Mouse (Mus musculus) cerebellum, postnatal 4 days (tissue): ENCODE measurements at regions not wholly inside any gene's neighbourhood (a gene's known extent, or its start where the extent isn't known, plus 50 kb on each side); places are given as distances from the start of the nearest gene placed in this dataset.
A peak's percentile ranks its signal among the peaks of the same experiment; 100 is the strongest.

Experiments used
- DNase-seq, 2 experiments: peaks; one replicate each; pipeline ENCODE4 v3.0.0; 2022; ENCODE audit warnings: low spot score in 2 of 2, mixed read lengths in 1 of 2

GRCm38 (mm10) chr12:10062006-10062514 lies 307.7 kb upstream of the Nt5c1b start:
- DNase-seq = no peak

- DNase-seq = no peak
Observed at GRCm38 (mm10) chr12:10078341-10078740, 291.4 kb upstream of the Nt5c1b start.

- no peak for DNase-seq
Observed at GRCm38 (mm10) chr12:10079482-10079881, 290.3 kb upstream of the Nt5c1b start.

- no peak for DNase-seq
Observed at GRCm38 (mm10) chr12:10112874-10113453, 256.8 kb upstream of the Nt5c1b start.

- DNase-seq = no peak
Observed at GRCm38 (mm10) chr12:10122102-10122501, 247.7 kb upstream of the Nt5c1b start.

GRCm38 (mm10) chr12:10127995-10128573 lies 241.7 kb upstream of the Nt5c1b start:
- DNase-seq = no peak

GRCm38 (mm10) chr12:10134141-10134540 lies 235.6 kb upstream of the Nt5c1b start:
- no peak for DNase-seq

- no peak for DNase-seq
Observed at GRCm38 (mm10) chr12:10135915-10136314, 233.9 kb upstream of the Nt5c1b start.

- DNase-seq = no peak
Observed at GRCm38 (mm10) chr12:10140131-10140530, 229.6 kb upstream of the Nt5c1b start.

- DNase-seq = no peak
Observed at GRCm38 (mm10) chr12:10160837-10161236, 208.9 kb upstream of the Nt5c1b start.

GRCm38 (mm10) chr12:10168042-10168441 lies 201.7 kb upstream of the Nt5c1b start:
- DNase-seq = no peak

- DNase-seq = no peak
Observed at GRCm38 (mm10) chr12:10168581-10168980, 201.2 kb upstream of the Nt5c1b start.

- DNase-seq = no peak
Observed at GRCm38 (mm10) chr12:10178718-10179117, 191.1 kb upstream of the Nt5c1b start.

- no peak for DNase-seq
Observed at GRCm38 (mm10) chr12:10179147-10179814, 190.5 kb upstream of the Nt5c1b start.

GRCm38 (mm10) chr12:10179815-10180468 lies 189.8 kb upstream of the Nt5c1b start:
- DNase-seq = no peak

GRCm38 (mm10) chr12:10182589-10182988 lies 187.2 kb upstream of the Nt5c1b start:
- DNase-seq = no peak

GRCm38 (mm10) chr12:10186576-10186975 lies 183.2 kb upstream of the Nt5c1b start:
- no peak for DNase-seq

GRCm38 (mm10) chr12:10189746-10190145 lies 180.0 kb upstream of the Nt5c1b start:
- DNase-seq = no peak

- DNase-seq = no peak
Observed at GRCm38 (mm10) chr12:10197906-10198460, 171.8 kb upstream of the Nt5c1b start.

GRCm38 (mm10) chr12:10209841-10210240 lies 159.9 kb upstream of the Nt5c1b start:
- DNase-seq = no peak

- no peak for DNase-seq
Observed at GRCm38 (mm10) chr12:10222821-10223220, 147.0 kb upstream of the Nt5c1b start.

GRCm38 (mm10) chr12:10223832-10224231 lies 145.9 kb upstream of the Nt5c1b start:
- DNase-seq = peak in 1 of 2 experiments; percentile 8
